Mouse (Mus musculus): ENCODE results near the gene Dennd1b.

- TF ChIP-seq CTCF (conservative IDR thresholded peaks at IDR 0.05; ENCODE audit: low read length) (no peak), NANOG (IDR thresholded peaks at IDR 0.05; ENCODE audit: borderline replicate concordance, low read length) (no peak), POU5F1 (IDR thresholded peaks at IDR 0.05; ENCODE audit: borderline replicate concordance, low read length) (no peak)
Observed at GRCm38 (mm10) chr1:139079000-139079399, 115.8 kb downstream of the Dennd1b start.

Measured in E14TG2a.4 (cell line).